Mouse (Mus musculus): Measurements from ENCODE around the gene Zfp619. TPM values are rescaled to one million over a fixed set of nuclear protein-coding genes. Genes with fewer than 3 reads are reported as not detected.
"Not testable (repeated sequence)": the region's sequence is repeated elsewhere in the genome, so short reads cannot be mapped to it uniquely, and the experiment has no call there.

Zfp619 gene
- polyA plus RNA-seq, 1 experiment from 2014 or later, result 2.8 TPM

DNA sequence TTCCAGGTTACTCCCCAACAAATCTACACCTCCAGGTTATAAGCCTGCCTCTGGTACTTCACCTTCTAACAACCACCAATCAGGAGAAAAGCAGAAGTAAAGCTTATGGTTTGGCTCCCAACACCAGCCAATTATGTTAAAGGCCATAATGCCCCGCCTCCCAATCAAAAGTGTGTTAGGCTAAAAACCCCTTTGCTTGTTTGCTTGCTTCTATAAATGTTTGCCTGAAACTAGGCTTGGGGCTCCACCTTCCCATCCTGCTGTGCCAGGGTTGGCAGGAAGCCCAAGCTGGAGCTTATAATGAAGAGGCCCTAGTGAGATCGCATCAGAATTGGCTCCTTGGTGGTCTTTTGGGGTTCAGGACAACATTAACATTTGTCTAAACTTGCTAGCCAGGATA lies 31.8 kb downstream of the Zfp619 start:
- 93% methylated on average over 2 of the region's 2 CpGs for WGBS
- DNase-seq (ENCODE audit: extremely low spot score, low spot score), result no peak
- Histone ChIP-seq H3K4me1 (peaks cover 21% of the 10 kb centered on the region), H3K4me3 (no peak overlapping the region), H3K27me3 (ENCODE audit: poor library complexity, severe bottlenecking) (no peaks in the 10 kb centered on the region), H3K27ac (no peak overlapping the region), H3K9me3 (no peaks in the 10 kb centered on the region), H3K36me3 (replicated peaks) (no peaks in the 10 kb centered on the region)

DNA sequence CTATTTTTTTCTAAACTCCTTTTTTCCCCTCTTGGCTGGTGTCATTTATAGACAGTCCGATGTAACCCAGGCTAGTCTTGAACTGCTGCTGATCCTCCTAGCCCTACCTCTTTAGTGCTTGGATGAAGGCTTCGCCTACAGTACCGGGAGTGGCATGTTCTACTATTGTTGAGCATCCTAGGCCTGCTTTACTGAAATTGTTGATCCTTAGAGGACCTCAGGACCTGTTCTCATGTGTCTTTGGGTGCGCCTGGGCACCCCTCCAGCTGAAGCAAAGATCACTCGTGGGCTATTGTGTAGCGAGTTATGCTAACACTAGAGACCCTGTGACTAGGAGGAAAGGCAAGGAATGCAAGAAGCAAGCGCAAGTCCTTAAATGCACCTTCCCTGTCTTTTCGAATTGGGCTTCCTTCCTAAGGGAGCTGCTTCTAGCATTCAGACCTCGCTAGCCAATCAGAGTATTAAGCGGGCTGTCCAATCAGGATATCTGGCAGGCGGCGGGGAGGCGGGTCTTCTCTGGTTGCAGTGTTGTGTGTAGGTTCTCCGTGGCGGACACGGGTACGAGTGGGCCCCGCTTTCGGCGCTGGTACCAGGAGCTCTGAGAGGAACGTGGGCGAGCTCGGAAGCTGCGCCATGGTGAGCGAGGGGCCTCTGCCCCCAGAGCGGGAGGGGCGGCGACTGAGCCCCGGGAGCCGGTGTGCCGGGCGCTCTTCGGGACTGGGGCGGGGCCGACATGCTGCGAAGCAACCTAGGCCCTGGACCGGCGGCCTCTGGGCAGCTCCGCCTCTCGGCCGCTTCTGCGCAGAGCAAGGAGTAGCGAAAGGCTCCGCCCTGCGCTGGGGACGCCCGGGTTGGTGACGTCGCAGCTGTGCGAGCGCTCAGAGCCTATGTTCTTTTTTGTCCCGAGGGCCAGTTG lies 34.7 kb downstream of the Zfp619 start:
- no peaks in the 10 kb centered on the region for H3K9me3 ChIP-seq

DNA sequence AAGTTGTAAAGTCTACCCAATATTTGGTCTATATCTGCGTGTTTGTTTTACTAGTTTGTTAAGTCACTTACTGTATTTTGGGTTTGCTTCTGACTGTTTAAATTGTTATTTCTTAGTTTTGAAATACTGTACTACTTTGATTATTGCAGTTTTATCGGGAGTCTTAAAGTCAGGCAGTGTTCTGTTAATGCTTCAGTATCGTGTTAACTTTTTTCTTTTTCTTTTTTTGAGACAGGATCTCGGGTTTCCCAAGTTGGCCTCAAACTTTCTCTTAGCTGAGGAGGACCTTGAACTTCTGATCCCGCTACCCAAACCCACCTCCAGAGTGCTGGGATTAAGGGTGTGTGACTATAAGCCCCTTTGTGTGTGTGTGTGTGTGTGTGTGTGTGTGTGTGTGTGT lies 35.4 kb downstream of the Zfp619 start:
- Histone ChIP-seq H3K27ac (peak overlapping the region; percentile 94), H3K9me3 (no peaks in the 10 kb centered on the region), H3K4me1 (peaks cover 15% of the 10 kb centered on the region), H3K27me3 (ENCODE audit: poor library complexity, severe bottlenecking) (no peaks in the 10 kb centered on the region), H3K4me3 (peak overlapping the region; percentile 71), H3K36me3 (replicated peaks) (peaks cover 34% of the 10 kb centered on the region)
- DNase-seq (ENCODE audit: extremely low spot score, low spot score), result no peak
- WGBS, result 29% methylated on average over 5 of the region's 5 CpGs

More for the DNA sequence above, 34.7 kb downstream of the Zfp619 start:
- Histone ChIP-seq H3K4me1 (peaks cover 15% of the 10 kb centered on the region), H3K4me3 (peak overlapping the region; percentile 71), H3K36me3 (replicated peaks) (peaks cover 27% of the 10 kb centered on the region), H3K27me3 (ENCODE audit: poor library complexity, severe bottlenecking) (no peaks in the 10 kb centered on the region), H3K27ac (peak overlapping the region; percentile 94)
- peak; percentile 94 for DNase-seq (ENCODE audit: extremely low spot score, low spot score)
- 4% methylated on average over 51 of the region's 52 CpGs for WGBS

DNA sequence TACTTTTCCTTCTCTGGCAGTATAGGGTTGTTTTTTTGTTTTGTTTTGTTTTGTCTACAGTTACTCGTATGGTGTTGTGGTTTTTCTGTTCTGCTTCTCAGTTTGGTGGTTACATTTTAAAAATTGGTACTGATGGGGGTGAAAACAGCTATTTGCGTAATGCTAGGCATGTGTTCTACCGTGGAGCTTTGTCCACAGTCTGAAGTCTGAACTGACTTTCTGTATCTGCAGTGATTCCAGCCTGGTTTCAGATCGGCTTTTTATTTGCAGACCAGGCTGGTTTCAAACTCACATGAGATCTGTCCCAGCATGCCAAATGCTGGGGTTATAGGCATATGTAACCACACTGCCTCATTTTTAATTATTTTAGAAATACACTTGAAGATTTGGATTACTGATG lies 36.3 kb downstream of the Zfp619 start:
- no peaks in the 10 kb centered on the region for H3K27me3 ChIP-seq (ENCODE audit: poor library complexity, severe bottlenecking)
- H3K9me3 ChIP-seq, result no peaks in the 10 kb centered on the region
- H3K36me3 ChIP-seq (replicated peaks), result peaks cover 42% of the 10 kb centered on the region
- peaks cover 15% of the 10 kb centered on the region for H3K4me1 ChIP-seq
- no peak overlapping the region for H3K4me3 ChIP-seq
- WGBS, result 93% methylated on average over 4 of the region's 4 CpGs
- no peak overlapping the region for H3K27ac ChIP-seq
- no peak for DNase-seq (ENCODE audit: extremely low spot score, low spot score)

DNA sequence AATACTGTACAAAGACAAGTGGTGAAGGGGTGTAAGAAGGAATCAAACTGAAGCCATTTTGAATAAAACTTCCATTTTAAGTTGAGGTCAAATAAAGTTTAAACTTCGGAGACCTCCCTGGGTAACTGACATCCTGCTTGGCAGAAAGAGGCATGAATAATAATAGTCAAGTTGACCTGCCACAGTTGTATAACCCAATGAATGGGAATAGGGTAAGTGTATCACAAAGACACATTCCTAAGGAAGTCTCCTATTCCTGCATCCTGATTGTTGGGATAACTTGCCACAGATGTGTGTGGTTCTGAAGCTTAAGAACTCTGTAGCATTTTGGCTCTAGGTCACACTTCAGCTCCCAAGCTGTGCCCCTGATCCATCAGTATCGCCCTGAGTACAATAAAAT lies 62.5 kb downstream of the Zfp619 start:
- Histone ChIP-seq H3K9me3 (no peaks in the 10 kb centered on the region), H3K27ac (no peak overlapping the region), H3K27me3 (ENCODE audit: poor library complexity, severe bottlenecking) (no peaks in the 10 kb centered on the region), H3K4me1 (no peaks in the 10 kb centered on the region), H3K36me3 (replicated peaks) (no peaks in the 10 kb centered on the region), H3K4me3 (no peak overlapping the region)
- DNase-seq (ENCODE audit: extremely low spot score, low spot score), result no peak
- WGBS, result 90% methylated on average over 2 of the region's 2 CpGs

DNA sequence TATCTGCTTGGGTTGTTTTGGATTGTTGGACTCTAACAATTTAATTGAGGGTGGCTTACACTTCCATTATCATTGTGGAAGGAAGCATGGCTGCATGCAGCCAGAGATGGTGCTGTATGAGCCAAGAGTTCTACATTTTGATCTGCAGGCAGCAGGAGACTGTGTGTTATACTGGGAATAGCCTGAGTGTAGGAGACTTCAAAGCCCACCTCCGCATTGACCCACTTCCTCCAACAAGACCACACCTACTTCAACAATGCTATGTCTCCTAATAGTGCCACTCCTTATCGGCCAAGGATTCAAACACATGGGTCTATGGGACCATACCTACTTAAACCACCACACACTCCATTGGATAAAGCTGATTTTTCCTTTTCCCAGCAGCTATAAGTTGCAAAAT lies 63.0 kb downstream of the Zfp619 start:
- no peaks in the 10 kb centered on the region for H3K4me1 ChIP-seq
- H3K36me3 ChIP-seq (replicated peaks), result no peaks in the 10 kb centered on the region
- no peak overlapping the region for H3K27ac ChIP-seq
- 93% methylated on average over 2 of the region's 2 CpGs for WGBS
- H3K27me3 ChIP-seq (ENCODE audit: poor library complexity, severe bottlenecking), result no peaks in the 10 kb centered on the region
- H3K9me3 ChIP-seq, result no peaks in the 10 kb centered on the region
- DNase-seq (ENCODE audit: extremely low spot score, low spot score), result no peak
- H3K4me3 ChIP-seq, result no peak overlapping the region

DNA sequence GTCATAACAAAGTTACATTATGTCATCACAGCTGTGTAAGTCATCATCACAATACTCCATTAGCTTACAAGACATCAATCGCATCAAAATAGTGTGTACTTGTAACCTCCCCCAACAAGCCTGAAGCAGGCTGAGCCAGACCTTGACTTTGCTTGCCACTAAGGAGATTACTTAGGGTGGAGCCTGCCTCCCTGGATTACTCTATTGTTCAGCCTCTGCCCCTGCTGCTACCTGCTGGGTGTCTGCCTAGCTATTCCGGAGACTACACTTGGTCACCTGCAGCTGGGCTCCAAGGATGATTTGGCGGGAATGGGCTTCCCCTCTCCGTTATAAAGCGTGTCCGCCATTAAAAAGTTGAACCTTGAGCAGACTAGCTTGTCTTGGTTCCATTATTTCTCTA lies 69.3 kb downstream of the Zfp619 start:
- H3K27me3 ChIP-seq (ENCODE audit: poor library complexity, severe bottlenecking), result peaks cover 16% of the 10 kb centered on the region
- not testable (repeated sequence) for H3K4me1 ChIP-seq; H3K27ac ChIP-seq; H3K4me3 ChIP-seq; H3K36me3 ChIP-seq (replicated peaks); H3K9me3 ChIP-seq; DNase-seq (ENCODE audit: extremely low spot score, low spot score)
- WGBS, result 34% methylated on average over 6 of the region's 6 CpGs

DNA sequence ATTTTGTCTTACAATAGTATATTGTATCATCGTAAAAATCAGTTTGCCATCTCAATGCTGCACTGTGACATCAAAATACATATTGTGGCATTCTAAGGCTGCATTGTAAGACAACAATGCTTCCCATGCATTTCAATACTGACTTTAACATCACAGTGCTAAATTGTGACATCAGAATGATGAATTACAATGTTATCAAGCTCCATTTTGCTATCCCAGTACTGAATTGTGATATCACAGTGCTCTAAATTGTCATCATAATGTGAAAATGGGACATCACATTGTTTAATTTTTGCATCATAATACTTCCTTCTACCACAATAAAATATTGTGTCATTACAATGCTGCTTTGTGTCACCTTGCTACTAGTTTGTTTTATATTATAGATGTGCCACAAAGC lies 70.5 kb downstream of the Zfp619 start:
- H3K9me3 ChIP-seq, result no peaks in the 10 kb centered on the region
- 87% methylated on average over 1 of the region's 1 CpGs for WGBS
- H3K4me3 ChIP-seq, result peak overlapping the region; percentile 58
- H3K27me3 ChIP-seq (ENCODE audit: poor library complexity, severe bottlenecking), result peaks cover 16% of the 10 kb centered on the region
- no peaks in the 10 kb centered on the region for H3K36me3 ChIP-seq (replicated peaks)
- DNase-seq (ENCODE audit: extremely low spot score, low spot score), result no peak
- 0 out of 2 replicates have a peak, but pooled peaks cover 3% of the 10 kb centered on the region for H3K4me1 ChIP-seq
- no peak overlapping the region for H3K27ac ChIP-seq

DNA sequence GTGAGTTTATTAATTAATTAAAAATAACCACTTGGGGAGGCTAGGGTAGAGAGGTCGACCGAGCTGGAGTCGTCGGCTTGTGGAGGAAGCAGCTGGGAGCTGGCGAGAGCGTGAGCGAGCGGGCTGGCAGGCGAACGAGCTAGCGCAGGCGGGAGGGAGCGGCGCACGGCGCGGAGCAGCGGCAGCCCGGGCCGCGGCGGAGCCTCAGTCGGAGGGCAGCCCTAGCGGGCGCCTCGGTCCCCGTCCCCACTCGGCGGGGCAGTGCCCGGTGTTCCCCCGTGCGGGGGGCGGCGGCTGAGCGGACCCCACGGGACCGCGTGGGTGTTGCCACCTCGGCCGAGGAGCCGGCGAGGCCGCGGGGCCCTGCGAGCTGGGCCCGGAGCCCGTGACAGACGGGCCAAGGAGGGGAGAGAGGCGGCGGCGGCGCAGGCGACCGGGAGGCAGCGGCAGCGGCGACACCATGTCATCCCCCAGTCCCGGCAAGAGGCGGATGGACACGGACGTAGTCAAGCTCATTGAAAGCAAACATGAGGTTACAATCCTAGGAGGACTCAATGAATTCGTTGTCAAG lies 71.0 kb downstream of the Zfp619 start:
- H3K9me3 ChIP-seq; H3K36me3 ChIP-seq (replicated peaks); H3K4me1 ChIP-seq: not testable (repeated sequence)
- DNase-seq (ENCODE audit: extremely low spot score, low spot score), result peak; percentile 32
- peaks cover 16% of the 10 kb centered on the region for H3K27me3 ChIP-seq (ENCODE audit: poor library complexity, severe bottlenecking)
- peak overlapping the region; percentile 78; the same call in 1 of the 2 replicates for H3K27ac ChIP-seq
- under 1% methylated on average over 62 of the region's 62 CpGs for WGBS
- H3K4me3 ChIP-seq, result peak overlapping the region; percentile 58

DNA sequence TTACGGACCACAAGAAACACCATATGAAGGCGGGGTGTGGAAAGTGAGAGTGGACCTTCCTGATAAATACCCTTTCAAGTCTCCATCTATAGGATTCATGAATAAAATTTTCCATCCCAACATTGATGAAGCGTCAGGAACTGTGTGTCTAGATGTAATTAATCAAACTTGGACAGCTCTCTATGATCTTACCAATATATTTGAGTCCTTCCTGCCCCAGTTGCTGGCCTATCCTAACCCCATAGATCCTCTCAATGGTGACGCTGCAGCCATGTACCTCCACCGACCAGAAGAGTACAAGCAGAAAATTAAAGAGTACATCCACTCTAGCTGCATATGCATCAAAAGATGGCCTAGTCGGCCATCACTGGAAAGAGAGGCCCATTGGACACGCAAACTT lies 71.5 kb downstream of the Zfp619 start:
- not testable (repeated sequence) for H3K27ac ChIP-seq; H3K4me1 ChIP-seq; DNase-seq (ENCODE audit: extremely low spot score, low spot score); H3K36me3 ChIP-seq (replicated peaks); H3K9me3 ChIP-seq
- peaks cover 16% of the 10 kb centered on the region for H3K27me3 ChIP-seq (ENCODE audit: poor library complexity, severe bottlenecking)
- WGBS, result 46% methylated on average over 7 of the region's 7 CpGs
- H3K4me3 ChIP-seq, result peak overlapping the region; percentile 58

Other genes with a start within 250 kb of the Zfp619 start
- gene Gm5114, start 104.6 kb upstream of the Zfp619 start, polyA plus RNA-seq (2016; fragmentation: Nextera tagmentation; extraction: Ambion mirVana), result not detected in 2 replicates

Data from forebrain, embryonic 10.5 days (tissue).